Mouse (Mus musculus) stomach, embryonic 15.5 days (tissue): ENCODE data around the gene Tmem38a. TPM values are rescaled to one million over a fixed set of nuclear protein-coding genes. Genes with fewer than 3 reads are reported as not detected.

Experiments used
- ATAC-seq: fragments of 200-750 bp; cut with Nextera tagmentation; 2 replicates; pipeline ENCODE4 v1.8.0; 2017; ENCODE audit warnings: low read depth, moderate number of reproducible peaks, moderate TSS enrichment; ENCODE audit not compliant: insufficient read depth, low FRiP score
- H3K27ac ChIP-seq: fragments of 300-500 bp; sonication (generic); 2 replicates; pipeline ENCODE4 v1.5.1; 2015; ENCODE audit warnings: mild to moderate bottlenecking, inconsistent platforms
- H3K27me3 ChIP-seq: fragments of 300-500 bp; sonication (generic); replicated peaks from 2 replicates; pipeline ENCODE4 v1.6.1; 2015; ENCODE audit warnings: inconsistent platforms
- H3K36me3 ChIP-seq: fragments of 300-500 bp; sonication (generic); 2 replicates; pipeline ENCODE4 v1.6.1; 2015; ENCODE audit warnings: inconsistent platforms
- H3K4me1 ChIP-seq: fragments of 300-500 bp; sonication (generic); 2 replicates; pipeline ENCODE4 v1.6.1; 2015; ENCODE audit warnings: inconsistent platforms
- H3K4me2 ChIP-seq: fragments of 300-500 bp; sonication (generic); 2 replicates; pipeline ENCODE4 v1.6.1; 2015; ENCODE audit warnings: mild to moderate bottlenecking, inconsistent platforms
- H3K4me3 ChIP-seq: fragments of 300-500 bp; sonication (generic); replicated peaks from 2 replicates; pipeline ENCODE4 v1.5.1; 2015; ENCODE audit warnings: inconsistent platforms
- H3K9ac ChIP-seq: fragments of 300-500 bp; sonication (generic); 2 replicates; pipeline ENCODE4 v1.6.1; 2015; ENCODE audit warnings: inconsistent platforms
- H3K9me3 ChIP-seq: fragments of 300-500 bp; sonication (generic); 2 replicates; pipeline ENCODE4 v1.6.1; 2016; ENCODE audit warnings: inconsistent platforms
- WGBS: fragments of 180-500 bp; shearing (Covaris S2); methylation state at CpG from one replicate; pipeline ENCODE4 v1.1.7; 2015; 5-methylcytosine and 5-hydroxymethylcytosine counted together
- polyA plus RNA-seq: library from polyadenylated mRNA; unstranded; fragments of >200 nt; fragmentation: Nextera tagmentation; extraction: Ambion mirVana; gene quantifications from 2 replicates; pipeline ENCODE4 v1.2.1, GENCODE M21; 2015

Tmem38a gene
- polyA plus RNA-seq, 1 experiment from 2014 or later: 19.2 TPM

- peaks cover 39% of the 10 kb centered on the region for H3K36me3 ChIP-seq
- H3K27ac ChIP-seq: no peak overlapping the region
- no peaks in the 10 kb centered on the region for H3K27me3 ChIP-seq
- no peak overlapping the region for H3K4me3 ChIP-seq
- ATAC-seq: no peak
- H3K9ac ChIP-seq: no peak overlapping the region
- no peaks in the 10 kb centered on the region for H3K9me3 ChIP-seq
- H3K4me1 ChIP-seq: peaks cover 9% of the 10 kb centered on the region
- 90% methylated on average over 2 of the region's 2 CpGs for WGBS
- no peak overlapping the region for H3K4me2 ChIP-seq
Observed at GRCm38 (mm10) chr8:72565970-72566369, 5.9 kb upstream of the Tmem38a start.

- Histone ChIP-seq H3K9me3 (no peaks in the 10 kb centered on the region), H3K27ac (peak within 1 kb of the TSS; percentile 97), H3K4me2 (peak within 1 kb of the TSS; percentile 82), H3K36me3 (peaks cover 24% of the 10 kb centered on the region), H3K4me3 (peak within 1 kb of the TSS; percentile 59), H3K4me1 (peaks cover 14% of the 10 kb centered on the region), H3K9ac (peak within 1 kb of the TSS; percentile 57), H3K27me3 (no peaks in the 10 kb centered on the region)
- peak; percentile 98 for ATAC-seq
- under 1% methylated on average over 52 of the region's 52 CpGs for WGBS
Observed at GRCm38 (mm10) chr8:72570633-72571610, 933 bp upstream of the Tmem38a start, which contains the start of gene Smim7. Smim7 (minus strand) TSS chr8:72571088.

DNA sequence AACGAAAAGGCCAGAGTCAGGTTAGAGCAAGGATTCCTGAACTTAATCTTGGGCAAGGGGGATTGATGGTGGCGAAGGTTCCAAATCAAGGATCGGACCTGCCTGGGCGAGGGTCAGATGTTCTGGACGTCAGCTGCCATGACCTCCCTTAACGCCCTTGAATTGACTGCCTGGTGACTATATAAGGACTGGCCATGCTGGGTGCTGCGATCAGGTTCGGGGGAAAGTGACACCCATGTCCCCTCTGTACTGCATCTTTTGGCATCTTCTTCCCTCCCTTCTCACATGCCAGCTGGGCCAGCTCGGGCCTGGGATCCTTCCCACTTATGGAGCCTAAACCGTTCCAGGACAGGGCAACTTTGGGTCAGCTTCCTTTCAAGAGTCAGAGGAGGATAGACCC is 652 bp downstream of the Tmem38a start:
- peak overlapping the region; percentile 82 for H3K4me2 ChIP-seq
- no peaks in the 10 kb centered on the region for H3K9me3 ChIP-seq
- peak overlapping the region; percentile 57; the same call in 1 of the 2 replicates for H3K9ac ChIP-seq
- H3K27ac ChIP-seq: peak overlapping the region; percentile 97
- H3K36me3 ChIP-seq: peaks cover 14% of the 10 kb centered on the region
- peak overlapping the region; percentile 59 for H3K4me3 ChIP-seq
- 6% methylated on average over 10 of the region's 10 CpGs for WGBS
- no peaks in the 10 kb centered on the region for H3K27me3 ChIP-seq
- H3K4me1 ChIP-seq: peaks cover 14% of the 10 kb centered on the region
- no peak for ATAC-seq

DNA sequence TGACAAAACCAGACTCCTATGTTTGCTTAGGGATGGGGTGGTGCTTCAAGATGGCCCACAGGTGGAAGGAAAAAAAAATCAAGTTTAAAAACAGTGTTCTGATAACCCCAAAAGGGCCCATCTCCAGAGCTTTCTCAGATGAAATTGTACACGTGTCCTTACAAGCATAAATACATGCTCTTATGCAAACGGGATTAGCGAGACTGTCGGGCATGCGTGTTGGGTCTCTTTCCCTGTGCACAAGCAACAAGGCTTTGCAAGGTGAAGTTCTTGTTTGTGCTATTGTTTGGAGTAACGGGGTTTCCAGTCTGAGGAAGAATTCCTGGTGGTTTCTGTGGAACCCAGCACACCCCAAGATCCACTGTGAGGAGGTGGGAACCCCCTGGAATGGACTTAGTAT is 1.6 kb downstream of the Tmem38a start:
- no peak overlapping the region for H3K9ac ChIP-seq
- H3K9me3 ChIP-seq: no peaks in the 10 kb centered on the region
- no peak overlapping the region for H3K4me3 ChIP-seq
- H3K4me2 ChIP-seq: peak overlapping the region; percentile 82; the same call in 1 of the 2 replicates
- H3K27me3 ChIP-seq: no peaks in the 10 kb centered on the region
- no peak for ATAC-seq
- H3K4me1 ChIP-seq: peaks cover 14% of the 10 kb centered on the region
- no peak overlapping the region for H3K27ac ChIP-seq
- 77% methylated on average over 6 of the region's 6 CpGs for WGBS
- peaks cover 5% of the 10 kb centered on the region; the same call in 1 of the 2 replicates for H3K36me3 ChIP-seq

- Histone ChIP-seq H3K4me1 (peaks cover 4% of the 10 kb centered on the region; the same call in 1 of the 2 replicates), H3K4me3 (no peak overlapping the region), H3K27ac (no peak overlapping the region), H3K4me2 (no peak overlapping the region), H3K27me3 (no peaks in the 10 kb centered on the region), H3K9me3 (no peaks in the 10 kb centered on the region), H3K36me3 (no peaks in the 10 kb centered on the region), H3K9ac (no peak overlapping the region)
- 94% methylated on average over 6 of the region's 6 CpGs for WGBS
- ATAC-seq: no peak
Observed at GRCm38 (mm10) chr8:72575915-72576314, 4.1 kb downstream of the Tmem38a start.

GRCm38 (mm10) chr8:72577266-72577665 is 5.4 kb downstream of the Tmem38a start:
- no peak overlapping the region for H3K9ac ChIP-seq
- no peak overlapping the region for H3K4me3 ChIP-seq
- H3K4me2 ChIP-seq: no peak overlapping the region
- H3K36me3 ChIP-seq: no peaks in the 10 kb centered on the region
- peaks cover 4% of the 10 kb centered on the region; the same call in 1 of the 2 replicates for H3K4me1 ChIP-seq
- H3K9me3 ChIP-seq: no peaks in the 10 kb centered on the region
- H3K27me3 ChIP-seq: no peaks in the 10 kb centered on the region
- no peak for ATAC-seq
- 74% methylated on average over 3 of the region's 3 CpGs for WGBS
- no peak overlapping the region for H3K27ac ChIP-seq

DNA sequence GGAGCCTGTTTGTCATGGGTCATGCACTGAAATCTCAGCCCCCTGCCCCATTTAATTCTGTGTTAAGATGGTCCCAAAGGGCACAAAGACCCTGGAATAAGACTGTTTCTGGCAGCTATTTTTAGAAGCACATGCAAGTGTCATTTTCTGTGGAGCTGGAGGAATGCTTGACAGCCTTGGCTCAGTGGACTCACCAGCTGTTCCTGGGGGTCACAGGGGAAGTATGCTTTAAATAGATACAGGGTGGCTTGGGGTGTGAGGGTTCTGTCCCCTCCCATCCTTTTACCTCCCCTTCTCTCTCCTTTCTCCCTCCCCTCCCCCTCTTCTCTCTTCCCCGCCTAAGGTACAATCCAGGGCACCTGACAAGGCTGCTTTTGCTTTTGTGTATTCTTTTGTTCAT is 6.1 kb downstream of the Tmem38a start:
- no peaks in the 10 kb centered on the region for H3K4me1 ChIP-seq
- no peak for ATAC-seq
- H3K4me2 ChIP-seq: no peak overlapping the region
- H3K36me3 ChIP-seq: no peaks in the 10 kb centered on the region
- no peaks in the 10 kb centered on the region for H3K9me3 ChIP-seq
- no peak overlapping the region for H3K9ac ChIP-seq
- H3K27me3 ChIP-seq: no peaks in the 10 kb centered on the region
- no peak overlapping the region for H3K27ac ChIP-seq
- WGBS: 42% methylated on average over 1 of the region's 1 CpGs
- H3K4me3 ChIP-seq: no peak overlapping the region

GRCm38 (mm10) chr8:72579374-72579773 is 7.5 kb downstream of the Tmem38a start:
- Histone ChIP-seq H3K4me3 (no peak overlapping the region), H3K9me3 (no peaks in the 10 kb centered on the region), H3K36me3 (no peaks in the 10 kb centered on the region), H3K27me3 (no peaks in the 10 kb centered on the region), H3K9ac (no peak overlapping the region), H3K4me1 (no peaks in the 10 kb centered on the region), H3K27ac (no peak overlapping the region), H3K4me2 (no peak overlapping the region)
- no peak for ATAC-seq
- 66% methylated on average over 9 of the region's 9 CpGs for WGBS

DNA sequence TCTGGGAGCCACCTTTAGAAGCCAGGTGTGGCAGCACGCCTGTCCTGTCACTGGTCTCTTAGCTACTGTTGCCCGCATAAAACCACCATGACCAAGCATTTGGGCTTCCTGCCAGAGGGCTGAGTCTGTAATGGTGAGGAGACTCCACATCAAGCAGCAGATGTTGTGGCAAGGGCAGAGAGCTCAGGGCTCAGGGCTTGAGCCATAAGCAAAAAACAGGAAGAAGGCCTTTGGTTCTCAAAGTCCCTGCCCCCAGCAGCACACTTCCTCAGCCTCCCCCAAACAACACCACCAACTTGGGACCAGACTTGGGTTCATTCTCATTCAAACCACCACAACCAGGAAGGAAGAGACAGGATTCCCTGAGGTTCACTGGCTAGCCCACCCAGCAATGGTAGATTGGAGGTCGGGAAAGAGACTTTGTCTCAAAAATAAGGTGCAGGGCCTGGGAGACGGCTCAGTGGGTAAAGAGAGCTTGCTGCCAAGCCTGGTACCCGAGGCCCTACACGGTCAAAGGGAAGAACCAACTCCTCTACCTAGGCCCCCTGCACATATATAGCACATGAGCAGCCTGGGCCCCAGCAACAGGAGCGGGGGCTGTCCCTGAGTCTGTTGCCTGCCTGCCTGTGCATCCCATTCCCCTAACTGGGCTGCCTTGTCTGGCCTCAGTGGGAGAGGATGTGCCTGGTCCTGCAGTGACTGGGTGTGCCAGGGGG is 11.4 kb downstream of the Tmem38a start:
- WGBS: 79% methylated on average over 7 of the region's 7 CpGs
- ATAC-seq: no peak
- Histone ChIP-seq H3K9ac (no peak overlapping the region), H3K36me3 (no peaks in the 10 kb centered on the region), H3K27me3 (no peaks in the 10 kb centered on the region), H3K27ac (no peak overlapping the region), H3K4me2 (no peak overlapping the region), H3K9me3 (no peaks in the 10 kb centered on the region), H3K4me1 (no peaks in the 10 kb centered on the region), H3K4me3 (no peak overlapping the region)

GRCm38 (mm10) chr8:72584390-72584789 is 12.5 kb downstream of the Tmem38a start:
- H3K27me3 ChIP-seq: no peaks in the 10 kb centered on the region
- ATAC-seq: no peak
- 72% methylated on average over 6 of the region's 6 CpGs for WGBS
- no peak overlapping the region for H3K4me2 ChIP-seq
- H3K4me1 ChIP-seq: no peaks in the 10 kb centered on the region
- no peak overlapping the region for H3K9ac ChIP-seq
- no peaks in the 10 kb centered on the region for H3K36me3 ChIP-seq
- H3K4me3 ChIP-seq: no peak overlapping the region
- H3K9me3 ChIP-seq: no peaks in the 10 kb centered on the region
- no peak overlapping the region for H3K27ac ChIP-seq

- Histone ChIP-seq H3K27me3 (no peaks in the 10 kb centered on the region), H3K4me2 (no peak overlapping the region), H3K4me1 (no peaks in the 10 kb centered on the region), H3K4me3 (no peak overlapping the region), H3K36me3 (no peaks in the 10 kb centered on the region), H3K9ac (no peak overlapping the region), H3K27ac (no peak overlapping the region), H3K9me3 (no peaks in the 10 kb centered on the region)
- ATAC-seq: no peak
- WGBS: 76% methylated on average over 6 of the region's 6 CpGs
Observed at GRCm38 (mm10) chr8:72587806-72588205, 16.0 kb downstream of the Tmem38a start.

GRCm38 (mm10) chr8:72588865-72589264 is 17.0 kb downstream of the Tmem38a start:
- Histone ChIP-seq H3K9me3 (no peaks in the 10 kb centered on the region), H3K4me3 (no peak overlapping the region), H3K9ac (no peak overlapping the region), H3K4me2 (no peak overlapping the region), H3K4me1 (no peaks in the 10 kb centered on the region), H3K27me3 (no peaks in the 10 kb centered on the region), H3K27ac (no peak overlapping the region), H3K36me3 (no peaks in the 10 kb centered on the region)
- WGBS: 86% methylated on average over 10 of the region's 10 CpGs
- ATAC-seq: no peak
